Mouse (Mus musculus): ENCODE results near the gene Sycn.

Gene Sycn

DNA sequence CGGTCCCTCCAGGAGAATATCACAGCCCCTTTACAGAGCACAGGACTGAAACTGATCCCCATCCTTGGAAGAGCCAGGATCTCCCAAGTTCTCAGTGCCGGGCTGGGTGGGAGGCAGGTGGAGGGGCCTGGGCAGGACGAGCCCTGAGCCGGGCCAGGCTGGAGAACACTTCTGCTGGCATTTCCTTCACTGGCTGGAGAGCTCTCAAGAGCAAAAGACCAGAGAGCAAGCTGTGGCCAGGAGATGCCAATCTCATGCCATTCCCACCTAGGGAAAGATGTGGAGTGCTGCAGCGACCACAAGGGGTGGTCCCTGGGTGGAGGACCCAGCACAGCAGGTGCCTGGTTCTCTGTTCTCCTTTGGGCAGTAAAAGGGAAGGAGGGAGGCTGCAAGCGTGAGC is 44.3 kb downstream of the Sycn start:
- no peak for DNase-seq (ENCODE audit: low read depth, low spot score)

DNA sequence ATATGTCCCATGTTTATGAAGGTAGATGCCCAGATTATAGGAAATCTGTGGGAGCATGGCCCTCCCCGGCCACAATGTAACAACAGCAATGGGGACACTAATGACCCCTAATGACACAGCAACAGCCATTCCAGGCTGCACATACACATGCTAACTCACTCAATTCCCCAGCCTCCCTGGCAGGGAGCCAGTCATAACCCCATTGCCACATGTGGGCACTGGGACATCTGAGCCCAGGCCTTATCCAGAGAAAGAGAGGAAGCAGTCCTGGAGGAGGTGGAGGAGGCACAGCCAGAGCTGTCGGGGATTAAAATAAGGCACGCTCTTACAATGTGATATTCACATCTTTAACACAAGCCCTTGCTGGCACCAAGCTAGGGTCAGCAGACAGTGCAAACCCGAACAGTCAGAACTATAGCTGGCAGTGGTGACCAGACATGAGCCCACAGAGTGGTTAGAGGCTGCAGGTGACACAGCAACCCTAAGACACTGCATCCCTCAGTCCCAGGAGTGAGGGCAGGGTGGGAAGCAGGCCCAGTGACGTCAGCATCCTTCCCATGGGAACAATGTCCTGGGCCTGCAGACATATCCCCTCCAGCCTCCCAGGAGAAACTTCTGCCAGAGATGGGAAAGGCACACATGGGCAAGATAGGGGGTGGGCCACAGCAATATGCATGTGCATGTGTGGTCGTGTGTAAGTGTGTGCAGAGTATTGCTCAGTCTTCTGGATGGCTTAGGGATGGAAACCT is 46.2 kb downstream of the Sycn start:
- no peak for DNase-seq (ENCODE audit: low read depth, low spot score)

DNA sequence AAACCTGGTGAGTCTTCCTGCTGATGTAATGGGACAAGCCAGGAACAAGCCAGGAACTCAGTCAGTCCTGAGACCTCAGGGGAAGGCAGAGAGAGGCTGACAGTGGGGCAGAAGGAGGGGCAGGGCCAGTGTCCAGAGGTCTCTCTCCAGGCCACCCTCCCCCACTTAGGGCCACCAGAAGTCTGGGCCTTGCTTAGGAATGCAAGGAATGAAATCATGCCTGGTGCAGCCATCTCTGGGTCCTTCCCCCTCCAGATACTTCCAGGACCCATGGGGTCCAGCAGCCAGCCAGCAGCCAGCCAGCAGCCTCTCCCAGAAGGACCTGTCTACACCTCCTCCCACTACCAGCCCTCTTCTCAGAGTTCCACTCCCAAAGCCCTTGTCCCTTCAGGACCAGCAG is 47.0 kb downstream of the Sycn start:
- DNase-seq (ENCODE audit: low read depth, low spot score): no peak

Data from embryo, embryonic 11.5 days (tissue).